Mouse (Mus musculus): ENCODE results near the gene Lcp1. TPM values are rescaled to one million over a fixed set of nuclear protein-coding genes. Genes with fewer than 3 reads are reported as not detected.

Lcp1 gene
- polyA plus RNA-seq, 1 experiment = 5.5 TPM

DNA sequence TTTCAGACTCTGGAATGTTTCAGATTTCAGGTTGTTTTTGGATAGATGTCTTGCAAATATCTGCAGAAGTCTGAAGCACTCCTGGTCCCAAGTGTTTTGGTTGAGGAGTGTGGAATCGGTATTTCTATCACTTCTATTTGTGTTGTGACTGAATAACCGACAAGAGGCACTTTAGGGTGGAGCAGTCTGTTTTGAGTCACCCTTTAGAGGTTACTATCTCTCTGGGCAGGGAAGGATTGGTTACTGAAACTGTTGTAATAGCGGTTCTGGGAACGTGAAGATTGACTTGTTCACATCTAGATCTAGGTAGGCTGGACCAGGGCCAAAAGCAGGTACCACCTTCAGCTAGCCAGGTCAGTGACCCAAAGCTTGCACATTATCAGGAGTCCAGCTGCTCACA is 51.5 kb downstream of the Lcp1 start:
- TF ChIP-seq POLR2A (IDR thresholded peaks at IDR 0.05; ENCODE audit: extremely low read depth, insufficient read depth, low read length) = no peak
- no peak for TF ChIP-seq CTCF (IDR thresholded peaks at IDR 0.05; ENCODE audit: extremely low read depth, insufficient read depth, low read length)

DNA sequence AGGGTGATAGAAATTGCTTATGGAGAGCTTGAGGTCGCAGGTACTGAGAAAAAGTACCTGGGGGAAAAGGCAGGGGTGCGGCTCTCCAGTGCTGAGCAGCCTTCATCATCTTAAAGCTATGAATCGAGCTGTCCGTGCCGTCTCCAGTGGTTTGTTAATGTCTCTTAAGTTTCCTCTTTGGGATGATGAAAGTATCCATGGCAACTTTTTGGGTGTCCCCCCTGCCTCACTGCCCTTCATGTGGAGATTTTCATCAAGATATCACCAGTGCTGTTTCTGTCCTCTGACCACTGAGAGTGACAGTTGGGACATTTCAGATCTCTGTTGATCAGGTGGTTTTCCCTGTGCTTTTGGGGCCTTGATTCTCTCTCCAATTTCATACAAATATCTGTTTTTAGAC is 51.9 kb downstream of the Lcp1 start:
- H3K27ac ChIP-seq (ENCODE audit: insufficient read depth, low read length) = no peak overlapping the region
- H3K4me1 ChIP-seq (ENCODE audit: control insufficient read depth, insufficient read depth, low read length) = no peaks in the 10 kb centered on the region
- TF ChIP-seq CTCF (IDR thresholded peaks at IDR 0.05; ENCODE audit: extremely low read depth, insufficient read depth, low read length) (no peak), POLR2A (IDR thresholded peaks at IDR 0.05; ENCODE audit: extremely low read depth, insufficient read depth, low read length) (no peak)
- H3K4me3 ChIP-seq (ENCODE audit: insufficient read depth, low read length) = no peak overlapping the region

More for the DNA sequence above, 51.5 kb downstream of the Lcp1 start:
- H3K27ac ChIP-seq (ENCODE audit: insufficient read depth, low read length) = no peak overlapping the region
- H3K4me1 ChIP-seq (ENCODE audit: control insufficient read depth, insufficient read depth, low read length) = no peaks in the 10 kb centered on the region
- H3K4me3 ChIP-seq (ENCODE audit: insufficient read depth, low read length) = no peak overlapping the region

DNA sequence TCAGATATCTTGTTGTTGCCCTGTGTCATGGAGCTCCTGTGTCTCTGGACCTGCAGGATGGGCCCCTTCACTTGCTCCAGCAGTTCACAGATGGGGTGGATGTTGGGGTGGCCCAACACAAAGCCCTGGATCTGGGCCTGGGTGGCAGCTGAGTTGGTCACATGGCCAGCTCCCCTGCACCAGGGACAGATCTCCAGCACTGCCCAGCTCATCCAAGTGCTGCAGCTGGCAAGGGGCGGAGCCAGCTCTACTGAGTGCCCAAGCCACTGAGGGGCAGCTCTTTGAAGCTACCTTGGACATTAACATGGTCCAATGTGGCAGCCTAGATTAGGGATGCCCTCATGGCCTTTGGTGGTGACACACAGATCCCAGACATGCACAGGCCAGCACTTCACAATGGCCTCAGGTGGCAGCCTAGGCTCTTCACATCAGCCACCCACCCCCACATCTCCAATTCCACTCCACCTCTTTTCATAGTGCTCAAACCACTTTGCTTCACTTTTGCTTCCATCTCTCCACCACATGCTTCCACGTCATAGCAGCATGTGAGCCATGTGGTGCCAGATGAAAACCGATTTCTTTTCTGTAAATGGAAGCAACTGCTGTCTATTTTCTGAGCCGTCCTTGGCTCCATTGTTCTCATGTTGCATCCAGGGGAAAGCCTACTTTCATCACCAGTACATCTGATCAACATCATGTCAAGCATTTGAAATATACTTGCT is 53.3 kb downstream of the Lcp1 start:
- H3K4me1 ChIP-seq (ENCODE audit: control insufficient read depth, insufficient read depth, low read length) = no peaks in the 10 kb centered on the region
- no peak overlapping the region for H3K27ac ChIP-seq (ENCODE audit: insufficient read depth, low read length)
- TF ChIP-seq POLR2A (IDR thresholded peaks at IDR 0.05; ENCODE audit: extremely low read depth, insufficient read depth, low read length) = no peak
- no peak for TF ChIP-seq CTCF (IDR thresholded peaks at IDR 0.05; ENCODE audit: extremely low read depth, insufficient read depth, low read length)
- no peak overlapping the region for H3K4me3 ChIP-seq (ENCODE audit: insufficient read depth, low read length)

DNA sequence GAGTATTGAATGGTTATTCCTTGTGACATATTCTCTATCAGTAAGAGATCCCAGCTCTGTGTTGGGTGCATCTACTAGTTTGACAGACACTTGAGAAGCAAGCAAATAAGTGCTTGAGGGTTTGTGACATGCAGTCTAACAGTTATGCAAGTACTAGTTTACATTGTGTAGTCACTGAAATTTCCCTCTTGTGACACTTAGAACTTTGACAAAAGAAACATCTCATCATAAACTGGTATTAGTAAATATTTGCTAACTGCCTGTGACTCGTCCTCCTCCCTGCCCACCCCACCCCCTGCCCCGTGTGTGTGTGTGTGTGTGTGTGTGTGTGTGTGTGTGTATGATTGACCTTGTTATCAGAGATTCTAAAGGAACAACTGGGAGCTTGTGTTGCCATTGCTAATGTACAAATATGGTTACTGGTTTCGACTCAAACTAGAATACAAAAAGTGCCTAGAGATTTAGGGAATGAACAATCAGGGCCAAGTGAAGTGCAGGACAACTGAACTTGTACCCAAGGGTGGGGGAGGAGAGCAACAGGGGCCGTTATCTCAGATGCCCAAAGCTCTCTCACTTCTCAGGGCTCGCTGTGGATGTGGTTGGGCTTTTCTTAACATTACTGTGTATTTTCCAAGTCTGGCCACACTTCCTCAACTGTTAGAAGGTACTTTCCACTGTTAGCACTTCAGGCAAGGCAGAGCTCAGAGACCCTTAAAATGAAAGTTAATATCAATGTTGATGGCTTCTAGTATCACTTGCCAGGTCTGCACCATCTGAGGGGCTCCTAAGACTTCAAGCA is 55.1 kb downstream of the Lcp1 start:
- TF ChIP-seq CTCF (IDR thresholded peaks at IDR 0.05; ENCODE audit: extremely low read depth, insufficient read depth, low read length) = no peak
- no peak for TF ChIP-seq POLR2A (IDR thresholded peaks at IDR 0.05; ENCODE audit: extremely low read depth, insufficient read depth, low read length)
- no peaks in the 10 kb centered on the region for H3K4me1 ChIP-seq (ENCODE audit: control insufficient read depth, insufficient read depth, low read length)
- no peak overlapping the region for H3K27ac ChIP-seq (ENCODE audit: insufficient read depth, low read length)
- H3K4me3 ChIP-seq (ENCODE audit: insufficient read depth, low read length) = no peak overlapping the region

DNA sequence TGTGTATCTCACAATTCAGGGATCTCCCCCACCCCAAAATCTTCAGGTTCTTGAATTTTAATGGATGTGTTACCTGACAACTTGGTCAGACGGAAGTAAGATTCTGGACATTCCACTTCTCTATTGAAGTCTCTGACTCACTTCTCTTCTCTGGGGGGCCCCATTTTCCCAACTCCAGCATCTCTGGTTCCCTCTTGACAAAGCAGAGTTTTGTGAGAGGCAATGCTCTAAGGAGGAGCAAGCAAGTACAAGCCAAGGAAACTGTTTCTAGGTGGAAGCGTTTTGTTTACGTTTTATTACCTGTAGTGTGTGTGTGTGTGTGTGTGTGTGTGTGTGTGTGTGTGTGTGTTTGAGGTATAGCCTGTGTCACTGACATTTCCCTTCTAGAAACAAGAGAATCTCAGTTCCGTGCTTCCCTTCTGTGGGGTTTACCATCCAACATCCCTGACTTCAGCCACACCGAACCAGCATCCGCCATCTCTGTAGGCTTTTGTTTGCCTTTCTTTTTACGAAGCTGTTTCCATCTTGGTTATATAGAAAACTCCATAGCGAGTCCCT is 56.0 kb downstream of the Lcp1 start:
- Histone ChIP-seq H3K4me1 (ENCODE audit: control insufficient read depth, insufficient read depth, low read length) (no peaks in the 10 kb centered on the region), H3K27ac (ENCODE audit: insufficient read depth, low read length) (no peak overlapping the region), H3K4me3 (ENCODE audit: insufficient read depth, low read length) (no peak overlapping the region)
- TF ChIP-seq CTCF (IDR thresholded peaks at IDR 0.05; ENCODE audit: extremely low read depth, insufficient read depth, low read length) (no peak), POLR2A (IDR thresholded peaks at IDR 0.05; ENCODE audit: extremely low read depth, insufficient read depth, low read length) (no peak)

DNA sequence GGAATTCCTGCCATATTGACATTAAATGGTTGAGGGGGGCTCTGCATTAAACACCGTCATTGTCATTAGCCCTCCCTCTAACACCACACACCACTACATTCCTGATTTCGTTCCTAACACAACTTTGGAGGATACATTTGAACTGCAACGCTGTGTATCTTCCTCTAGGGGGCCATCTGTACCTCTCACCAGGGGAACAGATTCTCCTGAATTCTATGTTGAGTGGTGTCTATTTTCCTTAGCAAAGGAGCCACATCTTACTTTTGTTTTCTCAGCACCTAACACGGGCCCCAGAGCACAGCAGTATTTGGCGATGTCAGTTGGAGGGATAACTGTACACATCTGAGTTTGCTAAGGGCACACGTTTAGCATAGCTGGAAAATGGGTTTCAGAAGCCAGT is 57.6 kb downstream of the Lcp1 start:
- Histone ChIP-seq H3K4me1 (ENCODE audit: control insufficient read depth, insufficient read depth, low read length) (no peaks in the 10 kb centered on the region), H3K27ac (ENCODE audit: insufficient read depth, low read length) (no peak overlapping the region), H3K4me3 (ENCODE audit: insufficient read depth, low read length) (no peak overlapping the region)
- TF ChIP-seq CTCF (IDR thresholded peaks at IDR 0.05; ENCODE audit: extremely low read depth, insufficient read depth, low read length) (peak; percentile 42; the same call in 1 of the 2 replicates), POLR2A (IDR thresholded peaks at IDR 0.05; ENCODE audit: extremely low read depth, insufficient read depth, low read length) (no peak)

DNA sequence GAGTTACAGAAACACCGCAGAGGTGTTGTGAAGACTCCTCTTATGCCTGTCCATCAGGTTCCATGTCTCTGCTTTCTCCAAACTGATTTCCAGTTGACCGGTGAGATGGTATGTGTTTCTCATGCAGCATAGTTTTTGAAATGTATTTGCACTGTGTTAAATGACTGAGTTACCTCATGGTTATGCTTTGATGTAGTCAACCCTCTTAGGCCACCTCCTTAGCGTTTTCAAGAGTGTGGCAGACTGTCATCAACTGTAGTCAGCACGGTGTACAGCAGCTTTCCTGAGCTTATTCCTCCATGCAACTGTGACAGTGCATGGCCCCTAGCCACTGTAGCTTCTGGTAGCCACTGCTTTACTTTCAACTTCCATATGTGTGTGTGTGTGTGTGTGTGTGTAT is 58.1 kb downstream of the Lcp1 start:
- TF ChIP-seq CTCF (IDR thresholded peaks at IDR 0.05; ENCODE audit: extremely low read depth, insufficient read depth, low read length) = no peak
- TF ChIP-seq POLR2A (IDR thresholded peaks at IDR 0.05; ENCODE audit: extremely low read depth, insufficient read depth, low read length) = no peak
- Histone ChIP-seq H3K4me1 (ENCODE audit: control insufficient read depth, insufficient read depth, low read length) (no peaks in the 10 kb centered on the region), H3K27ac (ENCODE audit: insufficient read depth, low read length) (no peak overlapping the region), H3K4me3 (ENCODE audit: insufficient read depth, low read length) (no peak overlapping the region)

DNA sequence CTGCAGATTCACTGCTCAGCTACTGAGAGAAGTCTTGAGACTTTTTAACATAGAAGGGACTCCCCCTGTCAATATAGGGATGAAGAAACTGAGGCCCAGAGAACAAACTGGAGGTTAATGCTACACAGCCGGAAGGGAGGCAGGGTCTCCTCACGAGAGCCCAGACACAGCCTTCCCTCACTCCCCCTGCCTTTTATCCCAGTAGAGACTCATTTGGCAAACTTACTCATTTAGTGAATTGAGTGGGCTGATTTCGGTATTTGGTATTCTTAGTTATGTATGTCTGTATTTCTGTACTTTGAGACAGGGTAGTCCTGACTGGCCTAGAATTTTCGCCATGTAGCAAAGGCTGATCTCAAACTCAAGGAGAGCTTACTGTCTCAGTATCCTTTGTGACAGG is 59.8 kb downstream of the Lcp1 start:
- TF ChIP-seq CTCF (IDR thresholded peaks at IDR 0.05; ENCODE audit: extremely low read depth, insufficient read depth, low read length) = no peak
- TF ChIP-seq POLR2A (IDR thresholded peaks at IDR 0.05; ENCODE audit: extremely low read depth, insufficient read depth, low read length) = no peak
- Histone ChIP-seq H3K4me1 (ENCODE audit: control insufficient read depth, insufficient read depth, low read length) (no peaks in the 10 kb centered on the region), H3K4me3 (ENCODE audit: insufficient read depth, low read length) (no peak overlapping the region), H3K27ac (ENCODE audit: insufficient read depth, low read length) (no peak overlapping the region)

DNA sequence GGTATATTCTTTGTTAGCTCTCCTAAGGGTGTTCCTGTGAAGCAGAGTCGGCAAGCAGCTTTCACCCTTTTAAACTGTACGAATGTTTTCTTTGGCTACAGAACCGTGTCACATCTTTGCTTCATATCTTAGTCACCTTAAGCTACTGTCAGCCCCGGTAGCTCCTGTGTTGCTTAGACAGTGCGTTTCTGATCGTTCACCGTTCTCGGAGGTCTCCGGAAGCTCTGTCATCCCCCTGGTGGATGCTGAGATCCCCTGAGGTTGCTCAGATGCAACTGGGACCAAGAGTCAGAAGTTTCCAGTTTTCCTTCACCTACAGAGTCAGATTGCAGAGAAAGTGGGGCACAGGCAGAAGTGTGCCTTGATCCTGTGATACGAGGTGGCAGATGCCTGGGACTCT is 61.5 kb downstream of the Lcp1 start:
- Histone ChIP-seq H3K27ac (ENCODE audit: insufficient read depth, low read length) (no peak overlapping the region), H3K4me1 (ENCODE audit: control insufficient read depth, insufficient read depth, low read length) (no peaks in the 10 kb centered on the region), H3K4me3 (ENCODE audit: insufficient read depth, low read length) (no peak overlapping the region)
- TF ChIP-seq POLR2A (IDR thresholded peaks at IDR 0.05; ENCODE audit: extremely low read depth, insufficient read depth, low read length) (no peak), CTCF (IDR thresholded peaks at IDR 0.05; ENCODE audit: extremely low read depth, insufficient read depth, low read length) (no peak)

All from cortical plate, adult 2 months (tissue).